Mouse (Mus musculus) right cerebral cortex, postnatal 36 days (tissue): Measurements from ENCODE around the gene 1110065P20Rik.
A peak's percentile ranks its signal among the peaks of the same experiment; 100 is the strongest.

ENCODE experiments used
- DNase-seq, 2 experiments: peaks; one replicate each; pipeline ENCODE4 v3.0.0; 2022; ENCODE audit warnings: low spot score in 2 of 2, mixed read lengths in 1 of 2

The 1110065P20Rik gene

DNA sequence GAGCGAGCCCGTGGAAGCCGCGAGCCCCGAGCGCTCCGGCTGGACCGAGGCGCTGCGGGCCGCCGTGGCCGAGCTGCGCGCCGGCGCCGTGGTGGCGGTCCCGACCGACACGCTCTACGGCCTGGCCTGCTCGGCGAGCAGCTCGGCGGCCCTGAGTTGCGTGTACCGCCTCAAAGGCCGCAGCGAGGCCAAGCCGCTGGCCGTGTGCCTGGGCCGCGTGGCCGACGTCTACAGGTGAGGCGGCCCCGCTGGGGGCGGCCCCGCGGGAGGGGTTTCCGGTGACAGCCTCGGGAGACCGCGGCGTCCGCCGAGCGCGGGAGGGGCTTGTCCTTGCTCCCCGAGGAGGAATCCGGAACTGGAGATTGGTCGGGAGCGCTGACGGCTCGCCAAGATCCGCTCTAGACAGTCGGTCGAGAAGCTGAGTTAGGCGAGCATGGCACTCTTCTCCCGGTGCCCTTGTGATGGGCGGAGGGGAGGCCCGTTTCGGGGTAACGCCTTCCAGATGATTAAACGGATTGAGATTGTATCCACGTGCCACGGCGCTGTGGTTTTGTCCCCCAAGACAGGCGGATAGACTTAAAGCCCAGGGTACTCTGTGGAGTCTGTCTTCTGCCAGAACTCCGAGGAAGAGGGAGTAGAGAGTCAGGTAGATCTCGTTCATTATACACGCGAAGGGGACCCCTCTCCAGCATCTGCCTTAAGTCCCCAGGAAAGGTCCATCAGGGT lies at the start of gene 1110065P20Rik:
1110065P20Rik (minus strand) TSS at position 264 of the 726 bp plus-strand sequence.
- peak; percentile 61 to 77 for DNase-seq

DNA sequence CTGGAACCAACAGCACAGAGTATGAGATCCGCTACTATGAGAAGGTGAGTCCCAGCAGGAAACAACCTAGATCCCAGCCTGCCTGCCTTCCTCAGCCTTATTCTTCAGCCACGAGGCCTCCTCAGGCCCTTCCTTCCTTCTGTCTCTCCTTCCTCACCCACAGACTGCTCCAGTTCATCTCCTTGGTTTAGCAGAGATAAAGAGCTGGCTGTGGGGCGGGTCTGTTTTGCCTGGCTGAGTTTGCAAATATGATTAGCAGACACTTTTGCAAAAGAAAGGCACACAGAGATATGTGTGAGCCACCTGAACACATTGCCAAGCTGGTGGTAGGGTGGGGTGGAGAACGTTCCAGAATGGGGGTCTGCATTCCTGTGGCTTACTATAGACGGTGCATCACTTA lies 48.9 kb upstream of the 1110065P20Rik start:
- DNase-seq, result no peak

DNA sequence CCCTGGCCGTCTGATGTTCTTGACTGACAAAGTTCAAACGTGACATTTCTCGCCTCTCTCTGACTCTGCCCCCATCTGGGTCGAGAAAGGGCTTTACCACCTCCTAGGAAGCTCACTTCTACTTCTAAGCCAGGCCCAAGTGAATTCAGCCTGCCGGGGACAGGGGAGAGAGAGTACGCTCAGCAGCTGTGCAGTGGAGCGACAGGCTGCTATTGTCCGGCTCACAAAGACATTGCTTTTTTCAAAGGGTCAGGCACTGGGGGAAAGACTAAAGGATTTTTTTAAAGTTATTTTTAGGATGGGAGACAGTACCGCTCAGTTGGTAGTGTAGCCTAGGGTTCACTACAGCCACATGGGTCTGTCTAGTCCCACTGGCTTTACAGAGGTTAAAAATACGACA lies 47.4 kb upstream of the 1110065P20Rik start:
- DNase-seq, result no peak

DNA sequence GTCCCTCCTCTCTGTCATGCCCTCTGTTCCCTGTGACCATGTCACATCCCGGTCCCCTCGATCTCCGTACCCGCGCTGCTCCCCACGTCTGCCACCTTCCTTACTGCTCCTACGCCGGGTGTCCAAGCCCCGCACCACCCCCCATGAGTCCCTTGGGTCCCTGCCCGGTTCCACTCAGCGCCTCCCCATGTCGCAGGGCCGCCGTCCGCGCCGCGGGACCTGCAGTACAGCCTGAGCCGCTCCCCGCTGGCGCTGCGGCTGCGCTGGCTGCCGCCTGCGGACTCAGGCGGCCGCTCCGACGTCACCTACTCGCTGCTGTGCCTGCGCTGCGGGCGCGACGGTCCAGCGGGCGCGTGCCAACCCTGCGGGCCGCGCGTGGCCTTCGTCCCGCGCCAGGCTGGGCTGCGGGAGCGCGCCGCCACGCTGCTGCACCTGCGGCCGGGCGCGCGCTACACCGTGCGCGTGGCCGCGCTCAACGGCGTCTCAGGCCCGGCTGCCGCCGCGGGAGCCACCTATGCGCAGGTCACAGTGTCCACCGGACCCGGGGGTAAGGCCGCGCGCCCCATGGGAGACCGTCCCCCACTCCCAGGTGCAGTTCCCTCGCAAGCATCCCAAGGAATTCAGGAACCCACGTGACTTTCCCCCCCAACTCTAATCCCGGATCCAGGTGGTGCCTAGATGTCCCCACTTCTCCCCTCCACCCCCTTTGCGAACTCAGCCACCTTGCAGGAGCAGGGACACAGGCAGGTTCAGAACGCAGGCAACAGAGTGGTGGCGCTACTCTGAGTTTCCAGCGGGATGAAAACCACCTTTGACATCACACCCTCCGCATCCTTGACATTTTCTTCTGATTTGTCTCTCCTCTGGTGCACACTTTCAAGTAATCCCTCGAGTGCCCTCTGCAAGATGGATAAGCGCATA lies 43.8 kb upstream of the 1110065P20Rik start:
- DNase-seq, result peak; percentile 58 to 70

DNA sequence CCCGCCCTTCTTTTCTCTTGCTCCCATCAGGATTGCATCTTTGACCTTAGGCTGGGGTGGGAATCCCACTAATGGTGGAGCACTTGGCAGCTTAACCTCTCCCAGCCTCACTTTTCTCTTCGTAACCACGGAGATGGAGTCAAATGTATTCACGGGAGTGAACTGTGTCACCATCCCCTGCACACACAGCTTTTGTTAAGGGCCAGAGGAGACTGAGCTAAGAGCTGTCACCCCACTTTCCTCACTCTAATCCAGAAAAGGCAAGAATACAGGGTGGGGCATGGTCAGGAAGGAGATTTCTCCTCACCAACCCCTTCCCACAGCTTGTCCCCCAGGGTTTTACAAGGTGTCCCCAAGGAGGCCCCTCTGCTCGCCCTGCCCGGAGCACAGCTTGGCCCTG lies 42.8 kb upstream of the 1110065P20Rik start:
- no peak for DNase-seq

DNA sequence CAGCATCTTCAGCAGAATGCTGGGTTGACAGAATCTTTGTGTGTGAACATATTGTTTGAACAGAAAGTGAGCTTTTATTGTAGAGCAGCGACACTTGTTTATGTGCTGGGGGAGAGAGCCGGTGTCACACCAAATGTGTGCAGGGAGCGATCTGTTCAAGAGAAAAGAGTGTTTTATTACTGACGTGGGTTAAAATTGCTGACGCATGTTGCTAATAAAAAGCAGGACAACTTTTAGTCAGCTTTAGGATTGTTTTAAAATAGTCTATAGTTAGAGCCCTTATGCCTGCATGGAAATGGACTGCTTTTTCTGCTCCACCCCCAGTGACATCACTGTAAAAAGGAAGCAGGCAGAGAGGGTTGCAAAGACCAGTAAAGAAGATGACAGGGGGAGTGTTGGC lies 39.8 kb upstream of the 1110065P20Rik start:
- no peak for DNase-seq

DNA sequence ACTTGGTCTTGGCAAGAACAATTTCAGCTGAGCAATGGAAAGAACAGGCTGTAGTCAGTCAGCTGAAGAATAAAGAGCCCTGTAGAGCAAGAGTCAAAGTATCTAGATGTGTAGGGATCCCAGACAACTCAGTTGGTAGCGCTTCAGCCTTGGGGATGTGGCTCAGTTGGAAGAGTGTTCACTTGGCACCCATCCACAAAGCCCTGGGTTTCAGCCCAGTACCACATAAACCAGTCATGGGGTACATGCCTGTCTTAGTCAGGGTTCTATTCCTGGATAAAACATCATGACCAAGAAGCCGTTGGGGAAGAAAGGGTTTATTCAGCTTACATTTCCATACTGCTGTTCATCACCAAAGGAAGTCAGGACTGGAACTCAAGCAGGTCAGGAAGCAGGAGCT lies 38.9 kb upstream of the 1110065P20Rik start:
- DNase-seq, result no peak

DNA sequence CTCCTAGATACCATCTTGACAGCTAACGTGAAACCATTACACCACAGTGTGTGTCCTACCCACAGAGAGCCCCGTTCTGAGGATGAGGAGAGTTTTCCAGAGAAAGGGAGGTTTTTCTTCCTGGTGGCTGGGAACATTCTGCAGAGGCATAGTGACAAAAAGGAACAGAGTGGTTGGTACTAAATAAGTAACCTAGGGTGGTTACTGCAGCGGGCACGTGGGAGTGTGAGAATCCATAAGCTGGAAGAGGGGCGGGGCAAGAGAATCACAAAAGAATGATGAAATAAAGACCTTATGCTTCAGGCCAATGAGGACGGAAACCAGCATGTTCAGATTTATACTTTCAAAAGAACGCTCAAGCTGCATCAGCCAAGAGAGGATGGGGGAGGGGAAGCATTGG lies 37.7 kb upstream of the 1110065P20Rik start:
- peak; percentile 45 to 68 for DNase-seq

DNA sequence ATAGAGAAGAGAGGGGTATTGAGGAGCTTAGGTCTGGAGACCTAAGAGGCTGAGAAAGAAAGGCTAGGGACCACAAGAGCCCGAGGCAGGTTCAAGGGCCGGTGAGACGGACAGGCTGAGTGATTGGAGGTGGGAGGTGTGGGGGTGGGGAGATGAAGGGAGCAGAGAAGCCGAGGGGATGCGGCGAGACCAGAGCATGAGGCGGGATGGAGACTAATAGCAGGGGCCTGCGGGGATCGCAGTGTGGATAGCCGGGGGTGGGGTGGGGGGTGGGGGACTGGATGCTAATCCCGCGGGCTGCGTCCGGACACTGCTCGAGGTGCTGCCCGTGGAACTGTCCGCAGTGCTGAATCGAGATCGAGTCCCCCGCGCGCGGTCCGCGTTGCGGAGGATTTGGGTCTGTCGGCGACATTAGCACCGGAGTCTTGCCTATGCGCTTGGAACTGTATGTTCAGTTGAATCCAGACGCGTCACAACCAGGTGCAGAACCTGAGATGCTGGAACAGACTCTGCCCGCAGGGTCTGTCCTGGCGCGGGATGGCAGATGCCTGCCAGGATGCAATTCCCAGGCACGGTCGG lies 31.2 kb upstream of the 1110065P20Rik start:
- DNase-seq, result no peak

DNA sequence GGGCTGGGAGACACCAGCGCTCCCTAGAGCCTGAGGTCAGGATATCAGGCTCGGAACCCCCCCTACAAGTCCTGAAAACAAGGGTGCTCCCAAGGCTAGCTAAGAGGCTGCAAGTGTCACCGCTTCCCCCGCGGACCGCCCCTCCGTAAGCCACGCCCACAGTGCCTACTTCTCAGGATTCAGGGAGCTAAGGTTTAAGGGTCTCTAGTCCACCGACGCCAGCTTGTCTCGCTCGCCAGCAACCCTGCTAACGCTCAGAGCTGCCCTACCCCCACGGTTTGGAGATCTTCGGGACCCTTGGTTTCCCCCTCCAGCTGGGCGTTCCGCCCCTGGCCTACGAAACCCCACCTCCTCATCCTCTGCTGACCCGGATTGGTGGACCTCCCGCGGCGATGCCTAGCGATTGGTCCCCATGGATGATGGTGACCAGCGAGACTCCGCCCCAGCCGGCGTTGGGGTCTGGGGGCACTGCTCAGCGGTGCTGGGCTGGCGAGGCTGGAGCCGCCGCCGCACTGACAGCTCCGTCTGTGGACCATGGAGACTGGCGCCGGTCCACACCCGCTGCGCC lies 30.4 kb upstream of the 1110065P20Rik start:
- DNase-seq, result peak; percentile 72 to 82

DNA sequence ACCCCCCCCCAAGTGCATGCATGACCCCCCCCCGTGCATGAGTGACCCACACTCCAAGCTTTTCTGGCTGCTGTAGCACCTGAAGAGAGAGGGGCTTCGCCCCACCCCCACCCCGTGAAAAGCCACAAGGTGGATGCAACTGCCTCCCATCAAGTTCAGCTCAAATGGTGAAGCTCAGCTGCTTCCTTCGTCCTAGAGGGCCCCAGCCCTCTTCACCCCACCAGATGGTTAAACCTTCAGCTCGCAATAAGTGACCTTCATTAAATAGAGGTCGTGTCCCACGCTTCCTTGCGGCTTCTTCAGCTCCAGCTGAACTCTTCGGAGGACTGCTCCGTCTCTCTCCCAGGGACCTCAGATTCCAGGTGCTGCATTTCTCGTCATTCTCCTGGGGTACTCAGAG lies 29.6 kb upstream of the 1110065P20Rik start, which contains the start of gene Epha10:
Epha10 (plus strand) TSS at position 301 of the 400 bp plus-strand sequence.
- DNase-seq, result no peak

DNA sequence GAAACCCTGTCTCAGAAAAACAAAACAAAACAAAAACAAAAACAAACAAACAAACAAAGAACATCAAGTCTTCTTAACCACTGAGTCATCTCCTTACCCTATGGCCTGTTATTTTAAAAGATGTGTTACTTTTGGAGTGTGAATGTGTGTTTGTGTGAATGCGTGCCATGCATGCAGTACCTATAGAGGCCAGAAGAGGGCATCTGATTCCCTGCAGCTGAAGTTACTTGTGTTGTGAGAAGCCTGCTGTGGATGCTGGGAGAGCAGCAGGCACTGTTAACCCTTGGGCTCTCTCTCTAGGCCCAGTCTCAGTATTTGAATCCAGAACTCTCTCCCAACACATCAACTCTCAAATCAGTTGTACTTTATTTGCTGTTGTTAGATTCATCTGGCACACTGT lies 21.7 kb upstream of the 1110065P20Rik start:
- no peak for DNase-seq

DNA sequence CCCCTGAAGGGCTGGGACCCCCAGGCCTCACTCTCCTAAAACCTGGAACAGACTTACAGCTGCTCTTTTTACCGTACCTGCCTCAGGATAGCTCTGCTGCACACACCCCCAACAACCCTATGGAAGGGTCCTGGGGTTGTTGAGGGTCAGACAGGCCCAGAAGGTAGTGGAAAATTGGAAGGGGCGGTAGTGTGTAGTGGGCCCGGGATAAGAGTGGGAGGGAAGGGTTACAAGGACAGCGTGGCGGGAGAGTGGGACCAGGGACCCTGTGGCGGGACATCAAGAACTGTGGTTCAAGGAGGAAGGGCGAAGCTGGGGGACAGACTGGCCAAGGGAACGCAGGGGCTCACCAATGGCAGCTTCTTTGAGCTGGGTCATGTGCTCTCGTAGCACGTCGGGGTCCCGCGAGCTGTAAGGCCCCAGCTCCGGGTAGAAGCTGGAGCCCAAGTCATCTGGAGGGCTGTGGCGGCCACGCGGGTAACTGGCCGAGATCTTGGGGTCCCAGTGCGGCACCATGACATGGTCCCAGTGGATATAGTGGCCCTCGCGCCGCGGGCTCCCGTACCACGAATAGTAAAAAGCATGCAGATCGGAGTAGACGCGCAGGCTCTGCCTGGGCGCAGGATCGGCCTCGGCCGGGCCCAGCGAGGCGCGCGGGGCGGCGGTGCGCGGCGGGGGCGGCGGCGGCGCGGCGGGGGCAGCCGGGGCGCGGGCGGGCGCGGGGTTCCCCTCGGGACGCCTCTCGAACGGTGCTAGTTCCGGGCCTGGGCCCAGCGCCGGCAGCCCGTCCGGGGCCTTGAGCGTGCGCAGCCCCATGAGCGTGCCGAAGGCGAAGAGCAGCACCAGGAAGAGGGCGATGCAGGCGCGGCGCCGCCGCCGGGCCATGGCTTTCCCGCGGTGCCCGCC lies 10.5 kb upstream of the 1110065P20Rik start, which contains the start of gene Maneal:
Maneal (minus strand) TSS at position 889 of the 906 bp plus-strand sequence.
- no peak for DNase-seq

DNA sequence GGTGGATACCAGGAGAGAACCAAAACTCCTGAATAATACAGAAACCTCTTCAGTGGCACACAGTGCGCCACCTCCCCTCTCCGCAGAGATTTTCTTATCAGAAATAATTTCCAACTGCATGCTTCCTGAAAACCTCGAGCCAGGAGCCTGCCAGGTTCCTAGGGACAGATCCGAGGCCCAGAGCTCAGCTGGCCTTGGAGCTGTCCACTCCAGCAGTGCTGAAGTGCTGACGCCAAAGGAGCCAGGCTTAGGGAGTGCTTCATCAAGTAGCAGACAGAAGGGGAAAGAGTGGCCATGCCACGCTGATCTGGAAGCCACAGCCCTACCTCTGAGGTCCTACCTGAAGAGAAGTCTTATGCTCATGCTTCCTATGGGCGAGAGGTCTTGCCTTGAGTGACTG lies 9.4 kb upstream of the 1110065P20Rik start:
- DNase-seq, result no peak

DNA sequence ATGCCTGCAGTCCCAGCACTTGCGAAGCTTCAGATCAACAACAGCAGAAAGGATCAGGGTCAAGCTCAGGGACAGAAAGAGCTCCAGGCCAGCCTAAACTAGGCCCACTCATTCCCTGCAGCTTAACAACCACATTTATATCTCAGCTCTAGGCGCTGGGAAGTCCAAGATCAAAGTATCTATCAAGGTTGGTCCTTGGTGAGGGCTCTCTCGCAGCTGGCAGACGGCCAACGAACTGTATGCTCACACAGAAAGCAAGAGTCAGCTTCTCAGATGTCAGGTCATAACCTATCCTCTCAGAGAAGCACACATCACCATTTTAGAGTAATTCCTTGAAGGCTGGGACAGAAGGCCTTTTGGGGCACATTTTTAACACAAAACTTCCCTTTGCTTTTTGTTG lies 7.4 kb upstream of the 1110065P20Rik start:
- no peak for DNase-seq

DNA sequence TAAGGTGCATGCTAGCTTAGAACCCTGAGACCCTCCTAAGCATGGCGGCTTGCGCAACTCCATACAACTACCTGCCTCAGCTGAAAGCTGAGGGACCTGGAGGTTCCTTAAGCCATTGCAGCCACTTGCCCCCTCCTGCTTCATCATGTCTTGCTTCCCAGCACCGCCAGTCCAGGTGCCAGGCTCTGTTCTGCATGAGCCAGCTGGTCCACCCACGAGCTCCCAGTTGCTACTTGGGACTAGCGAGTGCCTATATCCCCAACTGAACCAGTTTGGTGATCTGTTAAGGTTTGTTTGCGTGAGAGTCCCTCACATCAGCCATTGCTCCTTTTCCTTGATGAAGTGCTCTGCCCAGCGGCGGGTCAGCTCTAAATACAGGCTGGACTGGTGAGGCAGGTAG lies 5.3 kb upstream of the 1110065P20Rik start:
- no peak for DNase-seq

DNA sequence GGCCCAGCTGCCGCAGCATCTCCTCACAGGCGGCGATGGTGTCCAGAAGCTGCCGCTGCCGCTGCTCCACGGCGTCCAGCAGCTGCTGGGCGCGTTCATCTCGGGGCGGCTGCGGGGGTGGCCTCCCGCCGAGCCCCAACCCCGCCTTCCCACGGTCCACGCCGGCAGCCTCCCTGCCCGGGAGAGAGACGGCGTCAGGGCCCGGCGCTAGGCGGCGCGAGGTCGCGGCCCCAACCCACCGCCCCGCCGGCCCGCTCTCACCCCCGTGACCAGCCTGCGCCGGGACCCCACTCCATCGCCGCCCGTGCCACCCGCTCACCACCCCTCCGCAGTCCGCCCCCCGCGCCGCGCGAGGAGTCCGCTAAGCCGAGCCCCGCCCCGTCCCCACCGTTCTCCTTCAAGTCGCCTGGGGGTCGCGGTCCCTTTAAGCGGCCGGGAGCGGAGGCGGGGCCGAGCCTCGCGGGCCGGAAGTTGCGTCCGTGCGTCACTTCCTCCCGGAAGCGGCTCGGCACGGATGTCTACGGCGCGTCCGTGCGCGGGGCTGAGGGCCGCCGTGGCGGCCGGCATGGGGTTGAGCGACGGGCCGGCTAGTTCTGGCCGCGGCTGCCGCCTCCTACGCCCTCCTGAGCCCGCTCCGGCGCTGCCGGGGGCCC lies 609 bp downstream of the 1110065P20Rik start, which contains the start of gene Yrdc:
Yrdc (plus strand) TSS at position 419 of the 653 bp plus-strand sequence.
- peak; percentile 92 for DNase-seq

DNA sequence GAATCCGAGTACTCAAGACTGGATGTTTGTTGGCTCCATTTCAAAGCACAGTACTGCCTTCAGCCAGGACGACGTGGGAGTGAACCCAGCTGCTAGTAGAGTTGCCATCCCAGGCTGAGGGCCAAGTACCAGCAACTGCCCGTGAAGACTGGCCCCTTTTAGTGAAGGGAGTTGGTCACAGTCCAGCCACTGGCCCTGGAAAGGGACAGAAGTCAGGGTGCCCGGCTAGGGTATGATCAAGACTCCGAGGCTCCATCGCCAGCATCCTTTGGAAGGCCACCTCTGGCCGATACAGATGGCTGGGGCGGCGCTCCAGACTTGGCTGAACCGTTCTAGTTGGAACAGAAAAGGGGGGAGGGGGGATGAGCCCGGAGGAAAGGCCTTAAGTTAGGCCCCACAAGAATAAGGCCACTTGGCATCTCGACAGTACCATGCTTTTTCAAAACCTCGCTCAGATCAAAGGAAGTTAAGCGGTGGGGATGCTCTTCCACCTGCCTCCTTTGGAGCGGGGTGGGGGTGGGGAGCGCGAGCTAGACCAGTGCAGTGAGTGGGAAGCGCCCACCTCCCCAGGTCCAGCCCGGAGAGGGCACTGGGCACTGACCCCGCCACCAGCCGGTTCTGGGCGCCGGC lies 1.2 kb downstream of the 1110065P20Rik start:
- DNase-seq, result peak; percentile 72 to 81

DNA sequence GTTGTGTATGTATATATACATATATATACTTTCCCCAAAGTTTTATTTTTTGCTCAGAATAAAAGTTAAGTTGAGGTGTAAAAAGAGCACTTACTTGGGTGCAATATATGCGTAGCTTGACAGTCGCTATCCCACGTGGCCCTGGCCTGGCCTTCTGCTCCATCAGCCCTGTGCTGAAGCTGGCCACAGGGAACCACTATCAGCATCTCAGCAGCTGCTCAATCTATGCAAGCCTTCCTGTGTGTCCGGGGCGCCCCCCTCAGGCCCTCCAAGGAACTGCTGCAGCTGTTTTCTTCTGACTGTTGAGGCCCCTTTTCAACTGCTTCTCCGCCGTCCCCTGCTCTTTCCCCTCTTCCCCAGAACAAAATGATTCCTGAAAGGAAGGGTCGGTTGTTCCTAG lies 3.4 kb downstream of the 1110065P20Rik start:
- peak; percentile 71 to 81 for DNase-seq

DNA sequence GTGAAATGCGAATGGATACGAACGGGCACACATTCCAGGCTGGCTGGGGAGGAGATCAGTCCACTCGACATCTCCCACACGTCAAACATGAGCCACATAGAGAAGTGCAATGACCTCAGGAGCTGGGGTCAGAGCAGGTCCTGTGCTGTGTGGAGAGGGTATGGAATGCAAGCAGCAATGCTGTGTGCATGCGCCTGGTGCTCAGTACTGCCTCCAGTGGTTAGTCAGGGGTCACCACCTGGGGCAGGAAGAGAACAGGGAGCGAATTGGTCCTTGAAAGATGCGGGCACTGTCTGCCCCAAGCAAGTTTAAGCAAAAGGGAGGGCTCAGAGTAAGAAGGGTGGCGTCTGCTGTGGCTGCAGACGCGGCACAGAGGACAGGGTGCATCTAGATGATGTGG lies 7.5 kb downstream of the 1110065P20Rik start:
- DNase-seq, result no peak
